Mouse (Mus musculus) gastrocnemius, postnatal 14 days (tissue): ENCODE results near the gene Tmem144. TPM values are rescaled to one million over a fixed set of nuclear protein-coding genes. Genes with fewer than 3 reads are reported as not detected.

Experiments
- DNase-seq: peaks from one replicate; pipeline ENCODE4 v3.0.0; 2021; ENCODE audit warnings: mixed read lengths
- intact Hi-C: fragments of 180-260 bp; cut with DNase I; formaldehyde crosslinking; loops from one replicate; pipeline ENCODE4 v1.15.1; 2025; ENCODE audit warnings: low total_unique reads
- total RNA-seq, 2 experiments: library from RNA; stranded (reverse); gene quantifications; 2 replicates each; pipeline ENCODE4 v1.2.3; 2021

Gene Tmem144
- total RNA-seq, 2 experiments from 2014 or later: 1.0 to 1.9 TPM

GRCm38 (mm10) chr3:79866526-79866925, 14.0 kb upstream of the Tmem144 start:
- DNase-seq: no peak
- intact Hi-C loops: no loop called here

DNA sequence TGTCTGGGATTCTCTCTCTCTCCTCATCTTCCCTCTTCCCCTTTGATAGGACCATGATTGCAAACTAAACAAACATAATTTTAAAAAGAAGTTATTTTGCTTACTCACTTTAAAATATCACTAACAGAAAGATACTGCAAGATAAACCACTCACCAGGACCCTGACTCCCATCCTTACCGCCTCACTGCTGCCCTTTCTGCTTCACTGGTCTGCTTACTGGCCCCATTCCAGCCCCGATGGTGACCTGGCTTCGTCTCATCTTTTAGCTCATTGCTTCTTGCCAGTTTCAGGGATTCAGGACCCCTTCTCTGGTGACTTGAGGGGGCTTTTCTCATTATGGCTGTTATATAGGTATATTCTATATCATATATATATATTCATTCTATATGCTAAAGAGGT, 13.5 kb upstream of the Tmem144 start:
- no peak for DNase-seq
- intact Hi-C loops: no loop called here

- intact Hi-C loops: no loop called here
- no peak for DNase-seq
Measured at GRCm38 (mm10) chr3:79864824-79865223, 12.3 kb upstream of the Tmem144 start.

- no peak for DNase-seq
- intact Hi-C loops: no loop called here
Measured at GRCm38 (mm10) chr3:79858221-79858620, 5.6 kb upstream of the Tmem144 start.

GRCm38 (mm10) chr3:79857780-79858179, 5.2 kb upstream of the Tmem144 start:
- intact Hi-C loops: no loop called here
- DNase-seq: no peak

GRCm38 (mm10) chr3:79852108-79852507, 465 bp downstream of the Tmem144 start:
- intact Hi-C loops: no loop called here
- no peak for DNase-seq

- intact Hi-C loops: no loop called here
Measured at GRCm38 (mm10) chr3:79850656-79851055, 1.9 kb downstream of the Tmem144 start.

DNA sequence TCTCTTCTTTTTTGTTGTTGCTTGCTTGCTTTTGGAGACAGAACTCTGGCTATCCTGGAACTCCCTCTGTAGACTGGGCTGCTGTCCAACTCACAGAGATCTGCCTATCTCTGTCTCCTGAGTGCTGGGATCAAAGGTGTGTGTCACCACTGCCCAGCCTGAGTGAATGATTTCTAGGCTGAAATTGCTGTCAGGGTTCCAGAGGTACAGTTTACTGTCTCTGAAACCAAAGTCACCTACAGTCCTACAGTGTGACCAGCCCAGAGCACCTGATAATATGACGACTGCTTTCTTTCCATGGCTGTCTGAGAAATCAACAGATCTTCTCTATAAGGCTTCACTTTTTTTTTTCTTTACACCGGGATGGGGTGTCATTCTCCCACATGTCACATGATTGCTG, 3.0 kb downstream of the Tmem144 start:
- no peak for DNase-seq
- intact Hi-C loops: no loop called here

More at GRCm38 (mm10) chr3:79850656-79851055, 1.9 kb downstream of the Tmem144 start:
- no peak for DNase-seq

- intact Hi-C loops: no loop called here
- no peak for DNase-seq
Measured at GRCm38 (mm10) chr3:79848841-79849240, 3.7 kb downstream of the Tmem144 start.

- intact Hi-C loops: no loop called here
- DNase-seq: no peak
Measured at GRCm38 (mm10) chr3:79846633-79847032, 5.9 kb downstream of the Tmem144 start.

DNA sequence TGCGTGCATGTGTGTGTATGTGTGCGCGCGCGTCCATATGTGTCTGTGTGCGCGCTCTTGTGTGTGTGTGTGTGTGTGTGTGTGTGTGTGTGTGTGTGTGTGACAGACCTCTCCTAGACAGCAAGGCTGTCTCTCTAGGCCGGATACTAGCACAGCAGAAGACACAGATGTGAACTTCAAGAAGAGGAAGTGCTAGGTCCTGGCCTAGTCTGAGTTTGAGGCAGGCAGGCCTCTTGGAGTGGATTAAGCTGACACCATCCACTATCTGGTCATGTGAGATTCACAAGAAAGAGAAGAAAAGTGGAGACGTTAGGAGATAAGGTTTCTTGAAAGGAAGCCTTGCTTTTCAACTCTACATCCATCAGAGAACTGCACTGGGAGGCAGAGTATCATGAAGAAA, 8.6 kb downstream of the Tmem144 start:
- intact Hi-C loops: no loop called here
- DNase-seq: no peak

- DNase-seq: peak; percentile 59
Measured at GRCm38 (mm10) chr3:79842616-79843016, 10.0 kb downstream of the Tmem144 start.

DNA sequence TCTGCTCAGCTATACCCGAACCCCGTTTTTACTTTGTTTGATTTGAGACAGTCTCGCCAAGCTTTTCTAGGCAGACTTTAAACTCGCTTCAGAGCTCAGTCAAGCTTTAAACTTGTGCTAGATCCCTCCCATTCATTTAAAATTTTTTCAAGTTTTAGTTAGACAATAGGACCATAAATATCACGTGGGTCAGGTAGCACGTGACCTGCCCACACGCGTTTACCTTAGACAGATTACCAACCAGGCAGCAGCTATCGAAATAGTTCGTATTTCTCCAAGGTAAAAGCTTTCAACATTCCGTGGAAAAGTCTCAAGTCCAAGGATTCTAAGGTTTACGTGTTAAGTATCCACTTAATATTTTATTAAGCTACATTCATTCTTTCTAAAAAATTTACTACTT, 10.4 kb downstream of the Tmem144 start:
- intact Hi-C loops: no loop called here
- peak; percentile 20 for DNase-seq

More at GRCm38 (mm10) chr3:79842616-79843016, 10.0 kb downstream of the Tmem144 start:
- intact Hi-C loops: no loop called here

GRCm38 (mm10) chr3:79841475-79841874, 11.1 kb downstream of the Tmem144 start:
- intact Hi-C loops: no loop called here
- DNase-seq: no peak

GRCm38 (mm10) chr3:79838751-79839150, 13.8 kb downstream of the Tmem144 start:
- intact Hi-C loops: no loop called here

GRCm38 (mm10) chr3:79829289-79829688, 23.3 kb downstream of the Tmem144 start:
- intact Hi-C loops: no loop called here
- no peak for DNase-seq

More at GRCm38 (mm10) chr3:79838751-79839150, 13.8 kb downstream of the Tmem144 start:
- no peak for DNase-seq

GRCm38 (mm10) chr3:79825067-79825780, 27.3 kb downstream of the Tmem144 start:
- intact Hi-C loops: no loop called here
- DNase-seq: no peak

DNA sequence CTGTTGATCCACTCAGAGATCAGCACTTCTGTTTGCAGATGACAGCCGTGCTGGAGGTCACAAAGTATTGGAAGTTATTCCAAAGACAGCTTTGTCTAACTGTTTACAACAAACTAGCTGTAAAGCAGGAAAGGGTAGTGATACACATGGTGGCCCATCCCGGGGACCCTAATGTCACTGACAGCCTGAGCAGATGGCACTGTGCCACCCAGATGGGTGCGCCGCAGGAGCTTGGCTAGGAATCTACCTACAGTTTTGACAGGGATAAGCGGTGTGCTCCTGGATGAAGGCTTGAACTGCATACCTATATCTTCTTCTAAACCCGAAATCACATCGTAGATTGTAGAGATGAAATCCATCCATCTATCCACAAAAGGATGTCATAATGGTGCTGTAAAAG, 29.4 kb downstream of the Tmem144 start:
- no peak for DNase-seq
- intact Hi-C loops: no loop called here

DNA sequence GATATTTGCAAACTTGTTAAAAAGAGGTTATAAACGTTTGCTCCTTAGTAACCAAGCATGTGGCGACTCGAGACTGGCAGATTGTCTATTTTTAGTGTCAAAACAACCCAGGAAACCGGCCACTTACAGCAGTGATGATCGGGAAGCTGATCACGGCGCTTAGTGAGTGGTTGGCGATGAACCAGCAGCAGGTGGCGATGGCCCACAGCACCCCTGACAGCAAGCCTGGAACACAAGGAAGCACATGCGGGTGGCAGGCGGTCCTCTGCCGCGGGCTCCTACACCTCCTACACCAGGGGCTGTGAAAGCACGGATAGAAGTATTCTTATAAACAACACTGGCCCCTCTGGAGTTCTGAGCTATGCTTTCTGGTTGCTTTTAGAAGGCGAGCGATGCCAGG, 31.4 kb downstream of the Tmem144 start:
- no peak for DNase-seq
- intact Hi-C loops: no loop called here

- intact Hi-C loops: no loop called here
- DNase-seq: no peak
Measured at GRCm38 (mm10) chr3:79818202-79818995, 34.2 kb downstream of the Tmem144 start.

- DNase-seq: no peak
- intact Hi-C loops: no loop called here
Measured at GRCm38 (mm10) chr3:79816229-79816628, 36.3 kb downstream of the Tmem144 start.
